Mouse (Mus musculus) embryo, embryonic 11 days (tissue): ENCODE measurements around the gene Meis2.

Experiments
- DNase-seq: peaks from one replicate; pipeline ENCODE4 v3.0.0-alpha.2; 2015

Gene Meis2

DNA sequence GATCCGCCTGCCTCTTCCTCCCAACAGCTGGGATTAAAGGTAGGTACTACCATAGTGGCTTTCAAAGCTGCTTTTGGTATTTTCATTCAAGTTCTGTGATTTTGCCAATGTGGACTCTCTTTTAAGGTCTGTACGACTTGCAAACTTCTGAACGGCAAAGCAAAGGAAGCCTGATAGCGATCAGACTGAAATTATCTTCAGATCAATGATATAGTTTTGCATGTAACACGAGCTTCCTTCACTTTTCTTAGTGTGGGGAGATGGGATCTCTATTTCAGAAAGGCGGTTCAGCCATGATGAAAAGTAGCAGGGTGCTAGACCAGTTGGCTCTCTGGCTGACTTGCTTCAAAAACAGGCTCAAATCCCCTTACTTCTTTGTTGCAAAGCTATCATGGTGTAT lies 76.4 kb downstream of the Meis2 start:
- DNase-seq, result no peak

DNA sequence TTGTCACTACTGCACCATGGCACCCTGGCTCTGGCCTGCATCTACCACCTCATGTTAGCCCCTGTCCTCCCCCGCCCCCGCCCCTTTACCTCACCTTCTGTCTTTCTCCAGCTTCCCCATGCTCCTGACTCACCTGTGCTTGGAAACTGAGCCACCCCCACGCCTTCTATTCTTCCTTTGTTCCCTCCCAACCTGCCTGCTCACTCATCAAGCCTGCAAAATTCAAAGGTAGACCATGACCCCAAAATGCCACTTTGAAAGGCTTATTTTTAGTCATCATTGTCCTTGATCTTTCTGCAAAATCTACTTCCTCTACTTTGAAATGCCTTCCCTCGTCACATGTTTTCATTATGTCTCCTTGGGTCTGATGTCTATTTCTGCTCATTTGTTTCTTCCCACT lies 77.2 kb downstream of the Meis2 start:
- no peak for DNase-seq

DNA sequence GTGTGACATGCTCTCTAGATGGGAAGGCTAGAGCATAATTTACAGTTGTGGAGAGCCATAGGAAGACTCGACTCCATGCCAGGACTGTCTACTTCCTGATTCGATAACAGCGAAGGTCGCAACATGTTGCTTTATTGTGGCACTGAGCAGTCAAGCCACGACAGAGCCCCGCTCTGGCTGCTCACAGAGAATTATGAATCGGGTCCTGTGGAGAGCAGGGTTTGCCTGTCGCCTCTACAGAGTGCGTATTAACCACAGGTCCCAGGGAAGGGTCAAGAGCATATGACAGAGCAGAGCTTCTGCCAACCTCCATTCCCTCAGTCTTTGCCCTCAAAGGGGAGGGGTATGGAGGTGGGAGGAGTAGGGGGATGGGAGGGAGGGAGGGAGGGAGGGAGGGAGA lies 80.7 kb downstream of the Meis2 start:
- DNase-seq, result no peak

DNA sequence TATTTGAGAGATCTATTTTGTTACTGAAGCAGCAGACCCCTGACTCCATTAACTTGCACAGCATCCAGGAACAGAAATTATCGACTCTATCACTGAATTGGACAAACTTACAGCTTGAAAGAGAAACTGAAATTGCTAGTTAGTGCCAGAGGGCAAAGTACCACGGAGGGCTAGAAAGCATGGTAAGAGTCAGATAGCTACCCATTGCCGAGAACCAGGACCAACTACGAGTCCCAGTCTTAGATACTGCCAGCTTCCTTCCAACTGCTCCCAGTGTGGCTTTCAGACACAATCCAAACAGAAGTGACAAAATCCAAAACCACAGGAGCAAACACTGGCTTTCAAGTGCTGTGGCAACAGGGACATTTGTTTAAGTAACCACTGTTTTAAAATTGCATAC lies 81.2 kb downstream of the Meis2 start:
- no peak for DNase-seq

DNA sequence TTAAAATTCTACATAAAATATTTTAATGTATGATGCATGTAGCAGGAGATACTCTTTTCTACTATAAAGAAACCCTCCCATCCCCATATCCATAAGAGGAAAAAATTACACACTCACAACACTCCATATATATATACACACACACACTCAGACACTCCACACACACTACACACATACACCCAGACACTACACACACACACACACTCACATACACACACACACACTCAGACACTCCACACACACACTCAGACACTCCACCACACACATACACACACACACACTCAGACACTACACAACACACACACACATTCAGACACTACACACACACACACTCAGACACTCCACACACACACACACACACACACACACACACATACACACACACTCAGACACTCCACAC lies 85.1 kb downstream of the Meis2 start:
- DNase-seq, result no peak

DNA sequence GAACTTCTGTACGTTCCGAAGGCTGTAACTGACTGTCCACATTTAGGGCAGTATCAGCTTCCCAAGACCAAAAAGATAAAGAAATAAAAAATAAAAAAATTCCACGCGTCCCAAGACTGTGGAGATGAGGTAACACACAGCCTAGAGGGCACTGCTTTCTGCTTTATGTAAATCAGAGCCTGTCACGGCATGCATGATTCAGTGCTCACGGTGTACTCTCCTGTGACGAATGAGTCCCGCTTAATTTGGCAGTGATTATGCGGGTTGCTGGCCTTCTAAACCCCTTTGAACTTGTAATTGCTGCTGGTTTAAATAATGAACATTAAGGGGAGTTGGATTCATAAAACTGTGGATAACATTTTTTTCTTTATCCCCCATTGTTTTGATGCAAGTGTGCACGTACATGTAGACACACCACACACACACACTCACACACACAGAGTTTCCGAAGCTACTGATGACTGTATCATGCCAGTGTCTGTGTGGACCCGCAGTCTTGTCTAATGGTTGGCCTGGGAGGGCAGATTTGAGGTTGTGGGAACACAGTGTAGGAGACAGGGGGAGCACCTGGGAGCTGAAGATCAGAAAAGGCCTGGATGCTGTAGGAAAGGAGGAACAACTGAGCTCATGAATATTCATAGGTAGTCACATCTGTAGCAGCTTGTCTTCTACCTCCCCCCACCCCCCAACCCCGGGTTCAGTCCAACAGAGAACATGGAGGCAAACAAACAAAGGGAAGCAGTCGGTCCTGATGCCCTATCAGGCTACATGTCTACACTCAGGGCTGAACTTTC lies 85.8 kb downstream of the Meis2 start:
- peak; percentile 53 for DNase-seq

DNA sequence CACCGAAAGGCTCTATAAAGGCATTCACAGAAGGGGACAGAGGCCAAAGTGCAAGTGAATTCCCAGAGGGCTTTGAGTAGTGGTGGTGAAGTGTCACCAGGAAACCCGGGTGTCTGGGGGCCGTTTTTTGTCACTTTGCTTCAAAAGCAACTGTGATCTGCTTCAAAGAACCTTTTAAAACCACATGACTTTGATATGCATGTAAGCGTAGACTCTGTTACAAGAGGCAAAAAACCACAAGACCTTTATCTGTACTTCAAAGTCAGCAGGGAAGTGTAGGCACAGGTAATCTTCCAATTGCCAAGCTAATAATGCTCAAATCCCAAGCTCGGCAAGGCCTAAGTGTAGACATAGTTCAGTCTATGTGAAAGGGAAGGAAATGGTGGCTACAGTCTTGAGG lies 87.0 kb downstream of the Meis2 start:
- no peak for DNase-seq

DNA sequence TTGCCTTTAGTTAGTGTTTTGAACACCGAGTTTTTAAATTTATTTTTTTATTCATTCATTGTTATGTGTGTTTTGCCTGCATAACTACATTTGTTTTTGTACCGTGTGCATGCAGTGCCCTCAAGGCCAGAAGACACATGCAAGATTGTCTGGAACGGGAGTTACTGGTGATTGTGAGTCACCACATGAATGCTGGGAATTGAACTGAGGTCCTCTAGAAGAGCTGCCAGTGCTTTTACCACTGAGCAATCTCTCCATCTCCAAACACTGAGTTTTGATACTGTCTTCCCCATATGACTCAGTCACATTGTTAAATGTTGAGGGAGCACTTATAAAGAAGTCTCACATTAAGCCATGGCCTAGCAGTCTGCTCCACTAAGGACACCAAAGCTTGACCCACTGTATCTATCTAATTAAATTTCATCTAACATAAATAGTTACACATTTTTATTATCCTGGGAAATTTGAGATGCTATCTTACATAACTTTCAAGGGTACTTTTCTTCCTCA lies 94.3 kb downstream of the Meis2 start:
- DNase-seq, result no peak

DNA sequence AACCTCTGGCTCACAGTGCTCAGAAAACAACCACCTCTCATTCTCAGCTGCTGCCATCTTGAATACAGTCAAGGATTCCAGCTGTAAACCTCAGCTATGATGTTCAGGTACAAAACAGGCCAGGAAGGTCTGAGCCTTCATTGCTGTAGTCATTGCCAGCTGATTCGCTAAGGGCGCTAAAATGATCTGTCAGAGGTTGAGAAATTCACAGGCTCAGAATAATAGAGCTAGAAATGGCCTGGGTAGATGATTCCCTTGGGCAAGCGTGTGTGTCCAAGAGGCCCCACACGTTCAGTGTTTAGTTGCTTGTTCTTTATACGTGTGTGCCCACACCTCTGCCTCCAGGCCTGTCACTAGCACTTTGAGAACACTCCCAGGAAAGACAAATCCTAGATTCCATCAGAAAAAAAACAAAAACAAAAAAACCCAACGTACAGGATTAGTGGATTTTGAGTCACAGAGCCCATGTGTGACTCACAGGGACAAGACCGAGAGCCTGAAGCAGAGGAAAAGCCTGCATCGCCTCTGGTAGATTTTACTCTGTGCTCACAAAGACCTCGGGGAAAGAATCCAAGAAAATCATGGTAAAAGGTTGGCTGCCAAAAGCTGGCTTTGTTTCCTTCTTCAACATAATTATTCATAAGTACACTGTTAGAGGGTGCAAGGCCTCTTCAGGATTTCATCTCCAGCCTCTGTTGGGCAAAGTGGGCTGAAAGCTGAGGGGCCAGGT lies 95.4 kb downstream of the Meis2 start:
- DNase-seq, result no peak

DNA sequence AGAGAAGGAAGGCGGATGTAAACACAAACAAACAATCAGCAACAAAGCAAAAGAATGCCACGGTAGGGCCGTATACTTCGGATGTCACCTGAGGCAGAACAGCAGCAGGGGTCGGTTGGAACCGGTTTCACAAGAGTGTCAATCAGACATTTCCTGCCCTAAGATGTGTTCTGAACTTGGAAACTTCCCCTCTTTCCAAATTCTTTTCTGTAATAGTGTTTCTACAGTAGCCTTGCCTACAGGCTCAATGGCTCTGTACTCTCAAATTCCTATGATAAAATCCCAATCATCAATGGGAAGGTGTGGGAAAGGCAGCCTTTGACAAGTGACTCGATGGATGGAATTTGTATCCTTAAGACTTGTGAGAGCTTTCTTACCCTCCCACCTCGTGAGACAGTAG lies 96.4 kb downstream of the Meis2 start:
- no peak for DNase-seq

DNA sequence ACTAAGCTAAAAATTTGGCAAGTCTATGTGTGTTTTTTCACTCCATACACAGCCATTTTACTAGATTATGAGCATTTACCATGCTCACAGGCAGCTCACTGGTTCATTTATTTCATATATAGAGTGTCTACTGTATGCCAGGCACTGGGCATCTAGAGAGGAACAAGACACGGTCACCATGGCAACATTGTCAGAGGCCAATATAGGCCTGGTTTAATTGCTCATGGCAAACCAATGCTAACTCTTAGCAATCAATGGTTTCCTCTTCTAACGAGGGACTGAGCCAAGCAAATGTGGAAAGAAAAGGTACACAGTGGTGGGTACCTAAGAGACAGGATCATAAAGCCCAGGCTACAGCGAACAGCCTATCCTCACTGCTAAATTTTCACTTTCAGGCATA lies 100.7 kb downstream of the Meis2 start:
- no peak for DNase-seq

DNA sequence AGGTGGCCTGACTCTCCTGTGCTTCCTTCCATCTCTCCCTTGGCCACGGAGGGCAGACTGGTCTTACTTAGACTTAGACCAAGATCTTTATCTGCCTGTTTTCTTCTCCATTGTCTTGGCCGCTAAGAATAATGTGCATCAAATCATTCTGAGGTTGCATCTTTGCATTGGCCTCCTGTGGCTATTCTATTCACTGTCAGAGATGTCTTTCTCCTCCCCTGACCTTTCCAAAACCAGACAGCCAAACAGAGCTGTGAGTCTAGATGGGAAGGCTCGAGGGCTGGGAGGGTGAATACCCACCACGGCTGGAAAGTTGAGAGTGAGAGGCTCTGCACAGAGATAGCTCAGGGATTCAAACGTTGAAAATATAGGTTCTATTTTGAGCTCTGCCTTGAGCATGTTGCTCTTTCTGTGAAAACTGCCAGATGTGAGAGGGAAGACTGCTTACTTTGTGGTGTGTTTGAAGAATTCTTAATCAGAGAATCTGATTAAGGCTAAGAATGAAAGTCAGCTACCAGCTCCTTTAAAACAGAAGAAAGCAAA lies 102.3 kb downstream of the Meis2 start:
- no peak for DNase-seq

DNA sequence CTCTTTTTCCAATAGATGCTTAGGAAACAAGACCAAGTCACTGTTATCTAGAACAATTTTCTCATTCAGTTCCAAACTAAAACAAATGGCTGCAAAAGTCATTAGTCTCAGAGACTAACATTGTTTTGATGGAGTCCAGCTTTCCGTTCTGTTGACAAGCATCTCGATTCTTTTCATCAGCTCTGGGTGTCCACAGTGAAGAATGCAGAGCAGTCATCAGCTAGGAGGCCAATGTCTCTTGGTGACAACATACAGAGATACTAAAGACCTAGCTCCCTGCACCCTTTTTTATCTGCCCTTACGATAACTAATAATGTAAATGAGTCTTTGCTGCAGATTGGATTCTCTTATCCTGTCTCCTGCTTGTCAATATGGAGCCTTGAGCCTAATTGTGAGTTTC lies 102.9 kb downstream of the Meis2 start:
- DNase-seq, result no peak

DNA sequence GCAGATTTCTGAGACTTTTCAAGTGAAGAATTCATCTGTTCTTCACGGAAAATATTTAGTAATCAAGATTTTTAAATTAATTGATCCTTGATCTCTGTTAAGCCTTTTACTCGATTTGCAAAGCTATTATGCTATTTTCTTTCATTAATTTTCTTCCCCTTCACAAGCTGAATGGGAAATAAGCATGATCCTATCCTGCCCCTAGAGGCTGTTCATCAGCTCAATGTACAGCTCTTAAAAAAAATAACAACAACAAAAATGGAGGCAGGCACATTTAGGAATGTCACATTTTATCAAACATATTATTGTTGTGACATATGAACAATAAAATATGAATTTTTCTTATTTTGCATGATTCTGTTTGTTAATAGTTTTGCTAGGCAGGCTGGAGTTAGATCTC lies 103.5 kb downstream of the Meis2 start:
- no peak for DNase-seq

DNA sequence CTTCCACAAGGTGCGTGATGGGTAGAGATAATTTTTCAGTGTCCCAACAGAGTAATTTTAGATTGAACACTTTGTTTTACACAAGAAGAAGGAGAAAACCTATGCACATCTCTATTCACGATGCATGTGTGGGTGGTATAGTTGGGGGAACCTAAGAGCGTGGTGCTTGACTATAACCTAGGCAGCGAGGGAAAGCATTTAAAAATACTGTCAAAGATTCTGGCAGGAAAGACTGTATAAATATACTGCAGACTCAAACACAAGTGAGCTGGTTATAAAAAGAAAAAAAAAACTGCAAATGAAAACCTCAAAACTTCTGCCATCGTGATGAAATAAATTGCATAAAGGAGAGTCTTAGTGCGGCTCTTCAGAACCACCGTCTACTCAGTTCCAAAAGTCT lies 105.0 kb downstream of the Meis2 start:
- no peak for DNase-seq

DNA sequence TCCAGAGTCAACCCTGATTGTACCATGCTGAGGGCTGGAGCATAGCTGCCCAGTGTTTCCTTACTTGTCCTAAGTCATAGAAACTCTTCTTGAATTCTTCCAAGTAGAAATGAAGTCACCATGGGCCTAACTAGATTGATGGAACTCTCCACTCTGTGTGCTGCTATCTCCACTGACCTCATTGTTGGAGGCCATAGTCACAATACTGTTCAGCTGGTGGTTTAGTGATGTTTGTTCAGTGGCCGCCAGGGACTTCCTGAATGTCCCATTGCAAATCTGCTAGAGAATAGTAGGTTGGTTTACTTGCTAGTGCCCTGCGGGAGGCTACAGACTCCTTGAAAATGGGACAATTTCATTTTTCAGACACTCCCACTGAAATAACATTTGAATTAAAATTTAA lies 108.9 kb downstream of the Meis2 start:
- DNase-seq, result no peak

DNA sequence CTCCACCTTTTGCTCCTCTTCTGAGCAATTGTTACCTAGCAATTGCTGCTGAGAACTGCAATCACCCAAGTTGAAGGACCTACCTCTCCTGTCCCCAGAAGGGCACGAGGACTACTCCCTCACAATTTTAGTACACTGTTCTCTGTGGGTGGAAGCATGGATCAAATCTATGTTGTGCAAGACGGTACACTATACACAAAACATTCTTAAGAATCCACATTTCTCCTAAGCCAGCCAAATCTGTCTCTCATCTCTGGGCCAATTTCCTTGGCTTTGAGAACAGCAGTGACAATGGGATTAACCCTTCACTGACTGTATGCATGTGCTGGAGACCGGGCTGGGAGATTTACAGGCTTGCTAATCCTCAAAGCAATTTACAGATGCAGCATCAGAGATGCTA lies 115.0 kb downstream of the Meis2 start:
- no peak for DNase-seq

DNA sequence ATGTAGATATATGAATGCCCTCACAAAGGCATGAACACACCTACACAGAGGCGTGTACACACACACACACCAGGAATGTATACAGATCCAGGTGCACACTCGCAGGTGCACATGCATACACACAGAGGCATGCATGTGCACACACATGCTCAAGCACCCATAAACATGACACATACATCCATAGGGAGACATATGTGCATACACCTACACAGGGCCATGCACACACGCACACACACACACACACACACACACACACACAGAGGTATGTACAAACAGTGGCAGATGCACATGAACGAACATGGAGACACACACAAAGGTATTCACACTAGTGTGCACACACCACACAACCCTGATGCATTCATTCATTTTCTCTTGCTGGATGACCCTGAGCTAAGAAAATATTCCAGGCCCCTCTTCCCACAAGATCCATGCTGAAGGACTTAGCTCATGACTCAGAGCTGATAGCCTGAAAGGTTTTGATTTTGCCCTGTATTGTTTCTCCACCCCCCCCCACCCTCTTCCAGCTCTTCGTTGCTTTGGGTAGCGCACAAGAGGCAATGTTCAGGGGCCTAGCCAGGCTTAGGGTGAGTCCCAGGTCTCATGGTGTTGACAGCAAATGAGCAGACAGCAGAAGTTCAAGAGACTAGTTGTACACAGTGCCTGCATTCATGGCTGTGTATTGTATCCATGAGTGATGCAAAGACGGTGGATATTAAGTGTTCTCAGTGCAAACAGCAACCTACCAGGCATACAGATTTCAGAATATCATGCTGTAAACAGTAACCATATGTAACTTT lies 116.8 kb downstream of the Meis2 start:
- no peak for DNase-seq

DNA sequence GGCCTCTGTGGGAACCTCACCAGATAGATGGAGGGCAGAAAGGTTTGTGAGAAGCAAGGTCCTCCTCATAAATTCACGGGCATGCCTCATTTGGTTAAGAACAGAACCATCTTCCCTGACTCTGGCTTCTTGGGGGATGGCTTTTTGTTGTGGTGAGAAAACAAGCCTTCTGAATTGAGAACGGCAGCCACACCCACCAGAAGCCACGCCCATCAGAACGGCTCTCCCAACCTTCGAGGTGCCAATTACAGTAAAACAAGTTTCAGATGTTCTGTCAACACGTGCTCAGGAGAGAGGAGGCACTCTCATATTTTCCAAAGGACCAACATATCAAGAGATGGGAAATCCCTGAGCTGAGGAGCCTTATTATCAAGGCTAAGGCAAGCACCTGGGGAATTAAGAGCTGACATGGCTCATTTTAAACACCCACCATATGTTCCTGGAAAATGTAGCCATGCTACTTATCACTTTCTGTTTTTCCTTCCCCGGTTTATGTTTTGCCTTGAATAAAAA lies 117.9 kb downstream of the Meis2 start:
- DNase-seq, result no peak

DNA sequence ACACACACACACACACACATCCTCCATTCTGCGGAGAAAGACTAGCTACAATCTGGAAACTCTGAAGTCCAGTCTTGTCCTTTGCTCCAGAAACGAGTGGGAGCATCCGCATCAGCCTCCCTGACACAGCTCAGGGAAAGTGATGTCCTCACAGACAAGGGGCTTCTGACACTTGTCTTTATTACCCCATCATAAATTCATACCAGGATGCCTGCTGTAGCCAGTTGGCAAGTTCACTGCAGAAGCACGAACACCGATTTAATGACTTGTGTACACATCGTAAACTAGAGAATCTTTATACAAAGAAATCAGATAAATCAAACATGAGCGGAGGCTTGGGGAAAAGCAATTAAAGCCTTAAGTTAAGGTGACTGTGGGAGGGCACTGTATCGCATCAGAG lies 122.6 kb downstream of the Meis2 start:
- DNase-seq, result no peak

DNA sequence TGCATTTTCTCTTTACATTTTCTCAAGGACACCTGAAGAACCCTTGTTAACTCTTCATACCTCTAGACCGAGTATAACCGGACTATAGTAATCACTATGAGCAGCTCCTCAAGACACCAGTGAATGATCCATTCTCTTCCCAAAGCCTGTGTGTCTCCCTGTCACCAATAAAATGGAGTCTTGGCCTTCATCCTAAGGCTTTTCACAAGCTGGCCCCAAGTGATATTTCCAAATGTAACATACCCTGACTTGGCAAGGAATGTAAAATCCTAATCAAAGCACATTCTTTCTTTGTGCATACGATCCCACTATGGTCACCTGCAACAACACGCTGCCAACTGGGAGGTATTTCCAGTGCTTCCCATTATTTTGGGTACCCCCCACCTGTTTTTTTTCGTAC lies 125.8 kb downstream of the Meis2 start:
- DNase-seq, result no peak

DNA sequence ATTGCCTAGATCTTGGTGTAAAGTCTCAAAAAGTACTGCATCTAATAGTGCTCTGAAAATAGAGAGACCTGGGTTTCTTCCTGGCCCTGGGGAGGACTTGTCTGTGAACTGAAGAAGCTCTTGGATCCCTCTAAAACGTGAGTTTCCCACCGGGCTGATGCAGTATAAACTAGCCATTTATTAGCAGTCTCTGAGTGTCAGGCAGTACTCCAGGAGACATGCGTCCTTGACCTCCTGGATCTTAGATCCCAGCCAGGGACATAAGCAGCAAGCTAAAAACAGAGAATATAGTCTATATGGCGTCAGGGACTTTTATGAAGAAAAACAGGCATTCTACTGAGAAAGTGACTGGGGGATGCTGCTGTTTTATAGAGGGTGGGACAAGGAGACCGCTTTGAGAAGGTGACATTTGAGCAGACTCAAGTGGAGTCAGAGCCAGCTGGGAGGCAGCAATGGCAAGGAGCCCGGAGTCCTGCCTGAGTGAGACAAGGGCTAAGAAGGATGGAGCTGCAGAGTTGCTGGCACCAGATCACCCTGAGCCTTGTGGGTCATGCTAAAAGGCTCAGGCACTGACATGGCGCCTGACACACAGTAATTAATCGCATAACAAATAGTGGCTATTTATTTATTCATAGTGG lies 126.6 kb downstream of the Meis2 start:
- no peak for DNase-seq

DNA sequence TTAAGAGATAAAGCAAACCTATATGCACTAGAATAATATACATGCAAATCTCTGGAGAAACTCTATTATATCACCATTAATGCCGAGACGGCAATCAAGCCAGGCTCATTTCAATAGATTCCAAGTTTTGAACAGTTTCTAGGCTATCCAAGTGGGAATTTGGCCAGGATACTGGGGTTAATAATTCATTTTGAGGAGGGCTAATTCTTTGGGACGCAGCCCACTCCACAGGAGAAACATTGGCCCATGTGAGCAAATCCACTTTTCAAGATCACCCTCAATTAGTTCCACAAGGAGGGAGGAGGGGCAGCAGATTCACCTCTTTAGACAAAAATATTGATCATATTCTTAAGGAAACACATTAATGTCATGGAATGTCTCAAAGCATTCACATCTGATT lies 127.3 kb downstream of the Meis2 start:
- no peak for DNase-seq
